Mouse (Mus musculus): Measurements from ENCODE around the gene Actb. TPM values are rescaled to one million over a fixed set of nuclear protein-coding genes. Genes with fewer than 3 reads are reported as not detected.
"Not testable (repeated sequence)": the region's sequence is repeated elsewhere in the genome, so short reads cannot be mapped to it uniquely, and the experiment has no call there.

The Actb gene
- polyA plus RNA-seq, 1 experiment = 1,383 TPM

- Histone ChIP-seq H3K27me3 (ENCODE audit: control insufficient read depth, insufficient read depth, low read length) (no peaks in the 10 kb centered on the region), H3K4me3 (ENCODE audit: control insufficient read depth, low read depth, low read length) (peak within 1 kb of the TSS; percentile 95), H3K36me3 (ENCODE audit: control insufficient read depth, insufficient read depth, low read length) (no peaks in the 10 kb centered on the region), H3K27ac (ENCODE audit: control insufficient read depth, insufficient read depth, low read depth, low read length) (peak within 1 kb of the TSS; percentile 91), H3K4me1 (ENCODE audit: control insufficient read depth, insufficient read depth, low read length) (peaks cover 13% of the 10 kb centered on the region)
- TF ChIP-seq CTCF (IDR thresholded peaks at IDR 0.05; ENCODE audit: control insufficient read depth, insufficient read depth, insufficient replicate concordance, low read depth, low read length) (no peak), POLR2A (IDR thresholded peaks at IDR 0.05; ENCODE audit: control insufficient read depth, low read depth, low read length) (peak; percentile 83)
Observed at GRCm38 (mm10) chr5:142894918-142895613, 11.5 kb downstream of the Actb start, which contains the start of gene Fbxl18. TSS of gene Fbxl18 (minus strand) at chr5:142895421.

DNA sequence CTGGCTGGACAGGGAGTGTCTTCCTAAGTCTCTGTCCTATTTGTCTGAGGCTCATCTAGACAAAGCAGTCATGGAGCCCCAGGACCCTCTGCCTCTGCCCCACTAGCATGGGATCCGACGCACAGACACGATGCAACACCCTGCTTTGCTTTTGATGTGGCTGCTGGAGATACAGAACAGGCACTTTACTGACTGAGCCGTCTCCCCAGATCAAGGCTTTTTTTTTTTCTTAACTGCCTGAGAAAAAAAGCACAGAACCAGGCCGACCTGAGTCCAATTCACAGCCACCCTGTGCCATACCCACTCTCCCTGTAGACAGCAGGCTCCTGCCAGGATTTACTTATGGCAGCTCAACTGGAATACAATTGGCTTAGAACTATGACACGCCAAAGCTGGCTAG is 15.2 kb downstream of the Actb start:
- Histone ChIP-seq H3K36me3 (ENCODE audit: control insufficient read depth, insufficient read depth, low read length) (peaks cover under 1% of the 10 kb centered on the region; the same call in 1 of the 2 replicates), H3K27ac (ENCODE audit: control insufficient read depth, insufficient read depth, low read depth, low read length) (no peak overlapping the region), H3K27me3 (ENCODE audit: control insufficient read depth, insufficient read depth, low read length) (no peaks in the 10 kb centered on the region), H3K4me1 (ENCODE audit: control insufficient read depth, insufficient read depth, low read length) (peaks cover 13% of the 10 kb centered on the region), H3K4me3 (ENCODE audit: control insufficient read depth, low read depth, low read length) (no peak overlapping the region)
- TF ChIP-seq POLR2A (IDR thresholded peaks at IDR 0.05; ENCODE audit: control insufficient read depth, low read depth, low read length) = no peak
- TF ChIP-seq CTCF (IDR thresholded peaks at IDR 0.05; ENCODE audit: control insufficient read depth, insufficient read depth, insufficient replicate concordance, low read depth, low read length) = no peak

GRCm38 (mm10) chr5:142887533-142887932 is 19.0 kb downstream of the Actb start:
- not testable (repeated sequence) for H3K27me3 ChIP-seq (ENCODE audit: control insufficient read depth, insufficient read depth, low read length); H3K4me1 ChIP-seq (ENCODE audit: control insufficient read depth, insufficient read depth, low read length); H3K27ac ChIP-seq (ENCODE audit: control insufficient read depth, insufficient read depth, low read depth, low read length); H3K4me3 ChIP-seq (ENCODE audit: control insufficient read depth, low read depth, low read length); H3K36me3 ChIP-seq (ENCODE audit: control insufficient read depth, insufficient read depth, low read length)

GRCm38 (mm10) chr5:142886761-142887160 is 19.8 kb downstream of the Actb start:
- Histone ChIP-seq H3K36me3 (ENCODE audit: control insufficient read depth, insufficient read depth, low read length) (peaks cover 2% of the 10 kb centered on the region; the same call in 1 of the 2 replicates), H3K27ac (ENCODE audit: control insufficient read depth, insufficient read depth, low read depth, low read length) (no peak overlapping the region), H3K4me1 (ENCODE audit: control insufficient read depth, insufficient read depth, low read length) (no peaks in the 10 kb centered on the region; the same call in 1 of the 2 replicates), H3K27me3 (ENCODE audit: control insufficient read depth, insufficient read depth, low read length) (no peaks in the 10 kb centered on the region), H3K4me3 (ENCODE audit: control insufficient read depth, low read depth, low read length) (no peak overlapping the region)
- no peak for TF ChIP-seq CTCF (IDR thresholded peaks at IDR 0.05; ENCODE audit: control insufficient read depth, insufficient read depth, insufficient replicate concordance, low read depth, low read length)
- no peak for TF ChIP-seq POLR2A (IDR thresholded peaks at IDR 0.05; ENCODE audit: control insufficient read depth, low read depth, low read length)

DNA sequence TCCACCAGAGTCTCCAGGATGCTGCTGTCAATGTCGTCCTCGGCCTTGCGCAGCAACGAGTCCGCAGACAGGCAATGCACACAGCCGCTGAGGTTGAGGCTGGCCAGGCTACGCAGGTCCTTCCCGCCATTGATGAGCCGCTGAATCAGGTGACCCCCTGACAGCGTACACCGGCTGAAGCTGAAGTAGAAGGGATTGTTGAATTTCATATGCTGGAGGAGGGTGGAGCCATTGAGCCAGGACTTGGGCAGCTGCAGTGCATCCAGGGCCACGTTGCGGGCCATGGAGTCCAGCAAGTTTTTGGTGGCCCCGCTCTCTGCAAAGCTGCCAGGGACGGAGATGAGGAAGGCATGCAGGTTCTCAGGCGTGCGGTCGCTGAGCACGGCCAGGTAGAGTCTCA is 20.4 kb downstream of the Actb start:
- H3K27me3 ChIP-seq (ENCODE audit: control insufficient read depth, insufficient read depth, low read length) = no peaks in the 10 kb centered on the region
- peaks cover 2% of the 10 kb centered on the region; the same call in 1 of the 2 replicates for H3K36me3 ChIP-seq (ENCODE audit: control insufficient read depth, insufficient read depth, low read length)
- H3K27ac ChIP-seq (ENCODE audit: control insufficient read depth, insufficient read depth, low read depth, low read length) = no peak overlapping the region
- TF ChIP-seq POLR2A (IDR thresholded peaks at IDR 0.05; ENCODE audit: control insufficient read depth, low read depth, low read length) = no peak
- H3K4me1 ChIP-seq (ENCODE audit: control insufficient read depth, insufficient read depth, low read length) = no peaks in the 10 kb centered on the region; the same call in 1 of the 2 replicates
- H3K4me3 ChIP-seq (ENCODE audit: control insufficient read depth, low read depth, low read length) = no peak overlapping the region

DNA sequence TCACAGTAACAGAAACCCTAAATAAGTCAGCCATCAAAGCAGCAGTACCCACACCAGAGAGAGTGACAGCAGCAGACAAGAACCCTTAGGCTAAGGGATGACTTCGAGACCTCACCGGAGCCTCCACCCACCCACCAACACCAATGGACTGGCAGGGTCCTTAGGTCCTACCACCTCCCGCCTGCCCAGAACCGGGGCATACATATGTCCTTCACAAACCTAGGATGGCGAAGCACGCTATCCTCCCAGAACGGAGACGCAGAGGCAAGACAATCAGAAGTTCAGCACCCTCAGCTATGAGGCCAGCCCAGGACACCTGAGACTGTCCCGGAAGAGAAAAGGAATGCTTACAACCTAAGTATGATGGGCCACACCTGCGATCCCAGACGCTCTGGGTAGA is 24.1 kb downstream of the Actb start:
- Histone ChIP-seq H3K4me3 (ENCODE audit: control insufficient read depth, low read depth, low read length) (no peak overlapping the region), H3K4me1 (ENCODE audit: control insufficient read depth, insufficient read depth, low read length) (no peaks in the 10 kb centered on the region; the same call in 1 of the 2 replicates), H3K27ac (ENCODE audit: control insufficient read depth, insufficient read depth, low read depth, low read length) (no peak overlapping the region), H3K27me3 (ENCODE audit: control insufficient read depth, insufficient read depth, low read length) (no peaks in the 10 kb centered on the region), H3K36me3 (ENCODE audit: control insufficient read depth, insufficient read depth, low read length) (peaks cover 2% of the 10 kb centered on the region; the same call in 1 of the 2 replicates)
- TF ChIP-seq CTCF (IDR thresholded peaks at IDR 0.05; ENCODE audit: control insufficient read depth, insufficient read depth, insufficient replicate concordance, low read depth, low read length) = no peak

DNA sequence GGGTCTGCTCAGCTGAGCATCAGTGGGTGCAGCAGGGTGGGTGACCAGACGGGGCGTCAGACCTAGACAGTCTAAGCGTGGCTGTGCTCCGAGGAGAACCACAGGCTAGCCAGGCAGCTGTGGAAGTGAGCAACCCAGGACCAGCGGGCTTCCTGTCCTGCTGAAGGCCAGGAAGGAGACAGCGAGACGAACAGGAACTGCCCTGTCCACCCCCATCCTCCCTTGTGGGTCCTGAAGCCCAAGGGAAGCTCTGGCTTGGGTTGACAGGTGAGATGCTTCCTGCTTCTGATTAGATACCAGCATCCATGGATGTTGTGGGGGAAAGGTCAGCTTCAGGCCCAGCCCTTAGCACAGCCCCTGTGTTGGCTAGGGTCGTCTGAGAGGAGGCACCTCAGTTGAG is 24.6 kb downstream of the Actb start:
- Histone ChIP-seq H3K4me3 (ENCODE audit: control insufficient read depth, low read depth, low read length) (no peak overlapping the region), H3K27ac (ENCODE audit: control insufficient read depth, insufficient read depth, low read depth, low read length) (no peak overlapping the region), H3K36me3 (ENCODE audit: control insufficient read depth, insufficient read depth, low read length) (0 out of 2 replicates have a peak, but pooled peaks cover 2% of the 10 kb centered on the region), H3K27me3 (ENCODE audit: control insufficient read depth, insufficient read depth, low read length) (no peaks in the 10 kb centered on the region), H3K4me1 (ENCODE audit: control insufficient read depth, insufficient read depth, low read length) (no peaks in the 10 kb centered on the region; the same call in 1 of the 2 replicates)
- TF ChIP-seq POLR2A (IDR thresholded peaks at IDR 0.05; ENCODE audit: control insufficient read depth, low read depth, low read length) (no peak), CTCF (IDR thresholded peaks at IDR 0.05; ENCODE audit: control insufficient read depth, insufficient read depth, insufficient replicate concordance, low read depth, low read length) (no peak)

Data from testis, adult 2 months (tissue).